Mouse (Mus musculus): ENCODE results near the gene Strip1. TPM values are rescaled to one million over a fixed set of nuclear protein-coding genes. Genes with fewer than 3 reads are reported as not detected.
"Not testable (repeated sequence)": the region's sequence is repeated elsewhere in the genome, so short reads cannot be mapped to it uniquely, and the experiment has no call there.

Strip1 gene
- total and polyA plus RNA-seq, 3 experiments = 17.1 to 17.6 (median 17.5) TPM

GRCm38 (mm10) chr3:107664641-107665040 is 33.1 kb upstream of the Strip1 start:
- H3K27me3 ChIP-seq (ENCODE audit: insufficient read depth, low read length) = no peaks in the 10 kb centered on the region
- H3K9me3 ChIP-seq (replicated peaks) = no peaks in the 10 kb centered on the region
- TF ChIP-seq GATA1 (IDR thresholded peaks at IDR 0.05; ENCODE audit: borderline replicate concordance, low read length) (no peak), POLR2AphosphoS5 (IDR thresholded peaks at IDR 0.05; ENCODE audit: insufficient replicate concordance, low read depth, low read length) (no peak), GATA2 (IDR thresholded peaks at IDR 0.05; ENCODE audit: borderline replicate concordance, low read depth, low read length) (no peak), TAL1 (conservative IDR thresholded peaks at IDR 0.05; ENCODE audit: low read depth, low read length) (no peak), CTCF (IDR thresholded peaks at IDR 0.05; ENCODE audit: low read depth, low read length) (no peak)
- DNase-seq (ENCODE audit: low spot score) = no peak
- no peaks in the 10 kb centered on the region for H3K4me1 ChIP-seq (ENCODE audit: insufficient read depth, low read depth, low read length)
- no peak for ATAC-seq (ENCODE audit: extremely low read depth, insufficient number of reproducible peaks, low FRiP score, poor library complexity, severe bottlenecking)
- no peak overlapping the region for H3K4me3 ChIP-seq (ENCODE audit: low read depth, low read length)
- peaks cover 93% of the 10 kb centered on the region for H3K36me3 ChIP-seq (replicated peaks)

- DNase-seq (ENCODE audit: low spot score) (no peak), ATAC-seq (ENCODE audit: extremely low read depth, insufficient number of reproducible peaks, low FRiP score, poor library complexity, severe bottlenecking) (no peak)
- Histone ChIP-seq H3K4me1 (ENCODE audit: insufficient read depth, low read depth, low read length) (no peaks in the 10 kb centered on the region), H3K36me3 (replicated peaks) (peaks cover 51% of the 10 kb centered on the region), H3K4me3 (ENCODE audit: low read depth, low read length) (no peak overlapping the region), H3K9me3 (replicated peaks) (no peaks in the 10 kb centered on the region), H3K27me3 (ENCODE audit: insufficient read depth, low read length) (no peaks in the 10 kb centered on the region)
- TF ChIP-seq POLR2AphosphoS5 (IDR thresholded peaks at IDR 0.05; ENCODE audit: insufficient replicate concordance, low read depth, low read length) (no peak), GATA2 (IDR thresholded peaks at IDR 0.05; ENCODE audit: borderline replicate concordance, low read depth, low read length) (no peak), GATA1 (IDR thresholded peaks at IDR 0.05; ENCODE audit: borderline replicate concordance, low read length) (no peak), TAL1 (conservative IDR thresholded peaks at IDR 0.05; ENCODE audit: low read depth, low read length) (no peak), CTCF (IDR thresholded peaks at IDR 0.05; ENCODE audit: low read depth, low read length) (no peak)
These were observed 27.5 kb upstream of the Strip1 start for GRCm38 (mm10) chr3:107659000-107659399.

DNA sequence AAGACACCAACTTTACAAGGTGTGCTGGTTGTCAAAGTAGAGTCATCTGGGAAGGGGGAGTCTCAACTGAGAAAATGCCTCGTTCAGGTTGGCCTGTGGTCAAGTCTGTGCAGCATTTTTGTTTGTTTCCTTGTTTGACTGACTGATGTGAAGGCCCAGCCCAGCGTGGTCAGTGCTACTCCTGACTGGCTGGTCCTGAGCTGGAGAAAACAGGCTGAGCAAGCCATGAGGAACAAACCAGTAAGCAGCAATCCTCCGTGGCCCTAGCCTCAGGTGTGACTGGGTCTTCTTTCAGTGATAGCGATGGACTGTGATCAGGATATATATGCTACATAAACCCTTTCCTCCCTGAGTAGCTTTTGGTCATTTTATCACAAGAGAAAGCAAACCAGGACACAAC is 25.4 kb upstream of the Strip1 start:
- no peak overlapping the region for H3K4me3 ChIP-seq (ENCODE audit: low read depth, low read length)
- no peak for ATAC-seq (ENCODE audit: extremely low read depth, insufficient number of reproducible peaks, low FRiP score, poor library complexity, severe bottlenecking)
- no peaks in the 10 kb centered on the region for H3K27me3 ChIP-seq (ENCODE audit: insufficient read depth, low read length)
- no peaks in the 10 kb centered on the region for H3K4me1 ChIP-seq (ENCODE audit: insufficient read depth, low read depth, low read length)
- DNase-seq (ENCODE audit: low spot score) = no peak
- peaks cover 32% of the 10 kb centered on the region for H3K36me3 ChIP-seq (replicated peaks)
- no peaks in the 10 kb centered on the region for H3K9me3 ChIP-seq (replicated peaks)
- TF ChIP-seq GATA1 (IDR thresholded peaks at IDR 0.05; ENCODE audit: borderline replicate concordance, low read length) (no peak), CTCF (IDR thresholded peaks at IDR 0.05; ENCODE audit: low read depth, low read length) (no peak), TAL1 (conservative IDR thresholded peaks at IDR 0.05; ENCODE audit: low read depth, low read length) (no peak), GATA2 (IDR thresholded peaks at IDR 0.05; ENCODE audit: borderline replicate concordance, low read depth, low read length) (no peak)

GRCm38 (mm10) chr3:107656151-107656550 is 24.7 kb upstream of the Strip1 start:
- DNase-seq (ENCODE audit: low spot score) (no peak), ATAC-seq (ENCODE audit: extremely low read depth, insufficient number of reproducible peaks, low FRiP score, poor library complexity, severe bottlenecking) (no peak)
- Histone ChIP-seq H3K36me3 (replicated peaks) (peaks cover 28% of the 10 kb centered on the region), H3K9me3 (replicated peaks) (no peaks in the 10 kb centered on the region), H3K4me1 (ENCODE audit: insufficient read depth, low read depth, low read length) (no peaks in the 10 kb centered on the region), H3K27me3 (ENCODE audit: insufficient read depth, low read length) (peaks cover 1% of the 10 kb centered on the region; the same call in 1 of the 2 replicates), H3K4me3 (ENCODE audit: low read depth, low read length) (no peak overlapping the region)
- TF ChIP-seq GATA2 (IDR thresholded peaks at IDR 0.05; ENCODE audit: borderline replicate concordance, low read depth, low read length) (no peak), TAL1 (conservative IDR thresholded peaks at IDR 0.05; ENCODE audit: low read depth, low read length) (no peak)

- TF ChIP-seq GATA1 (IDR thresholded peaks at IDR 0.05; ENCODE audit: borderline replicate concordance, low read length) (no peak), POLR2AphosphoS5 (IDR thresholded peaks at IDR 0.05; ENCODE audit: insufficient replicate concordance, low read depth, low read length) (no peak), CTCF (IDR thresholded peaks at IDR 0.05; ENCODE audit: low read depth, low read length) (no peak), GATA2 (IDR thresholded peaks at IDR 0.05; ENCODE audit: borderline replicate concordance, low read depth, low read length) (no peak), TAL1 (conservative IDR thresholded peaks at IDR 0.05; ENCODE audit: low read depth, low read length) (no peak)
- Histone ChIP-seq H3K9me3 (replicated peaks) (no peaks in the 10 kb centered on the region), H3K27me3 (ENCODE audit: insufficient read depth, low read length) (peaks cover 4% of the 10 kb centered on the region; the same call in 1 of the 2 replicates), H3K4me3 (ENCODE audit: low read depth, low read length) (no peak overlapping the region), H3K4me1 (ENCODE audit: insufficient read depth, low read depth, low read length) (no peaks in the 10 kb centered on the region), H3K36me3 (replicated peaks) (peaks cover 21% of the 10 kb centered on the region)
- DNase-seq (ENCODE audit: low spot score) = no peak
- no peak for ATAC-seq (ENCODE audit: extremely low read depth, insufficient number of reproducible peaks, low FRiP score, poor library complexity, severe bottlenecking)
These were observed 24.0 kb upstream of the Strip1 start for GRCm38 (mm10) chr3:107655491-107655890.

DNA sequence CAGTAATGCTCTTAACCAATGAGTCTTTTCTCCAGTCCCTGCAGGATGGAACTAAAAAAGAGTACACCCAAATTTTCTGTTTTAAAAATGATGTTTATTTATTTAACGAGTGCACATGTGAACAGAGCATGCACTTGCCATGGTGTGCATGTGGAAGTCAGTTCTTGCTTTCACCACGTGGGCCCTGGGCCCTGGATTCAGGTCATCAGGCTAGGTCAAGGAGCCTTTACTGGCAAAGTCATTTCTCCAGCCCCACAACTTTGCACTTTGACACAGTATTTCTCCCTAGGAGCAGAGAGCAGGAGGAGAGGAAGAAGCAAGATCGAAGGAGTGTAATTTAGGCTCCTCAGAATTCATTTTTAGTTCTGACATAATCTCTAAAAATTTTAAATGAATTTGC is 23.4 kb upstream of the Strip1 start:
- no peak overlapping the region for H3K4me3 ChIP-seq (ENCODE audit: low read depth, low read length)
- H3K4me1 ChIP-seq (ENCODE audit: insufficient read depth, low read depth, low read length) = no peaks in the 10 kb centered on the region
- no peaks in the 10 kb centered on the region for H3K9me3 ChIP-seq (replicated peaks)
- peaks cover 17% of the 10 kb centered on the region for H3K36me3 ChIP-seq (replicated peaks)
- no peak for ATAC-seq (ENCODE audit: extremely low read depth, insufficient number of reproducible peaks, low FRiP score, poor library complexity, severe bottlenecking)
- TF ChIP-seq CTCF (IDR thresholded peaks at IDR 0.05; ENCODE audit: low read depth, low read length) = no peak
- no peak for TF ChIP-seq POLR2AphosphoS5 (IDR thresholded peaks at IDR 0.05; ENCODE audit: insufficient replicate concordance, low read depth, low read length)
- TF ChIP-seq GATA2 (IDR thresholded peaks at IDR 0.05; ENCODE audit: borderline replicate concordance, low read depth, low read length) = no peak
- no peak for TF ChIP-seq TAL1 (conservative IDR thresholded peaks at IDR 0.05; ENCODE audit: low read depth, low read length)
- TF ChIP-seq GATA1 (IDR thresholded peaks at IDR 0.05; ENCODE audit: borderline replicate concordance, low read length) = no peak
- DNase-seq (ENCODE audit: low spot score) = no peak
- H3K27me3 ChIP-seq (ENCODE audit: insufficient read depth, low read length) = peaks cover 4% of the 10 kb centered on the region; the same call in 1 of the 2 replicates

DNA sequence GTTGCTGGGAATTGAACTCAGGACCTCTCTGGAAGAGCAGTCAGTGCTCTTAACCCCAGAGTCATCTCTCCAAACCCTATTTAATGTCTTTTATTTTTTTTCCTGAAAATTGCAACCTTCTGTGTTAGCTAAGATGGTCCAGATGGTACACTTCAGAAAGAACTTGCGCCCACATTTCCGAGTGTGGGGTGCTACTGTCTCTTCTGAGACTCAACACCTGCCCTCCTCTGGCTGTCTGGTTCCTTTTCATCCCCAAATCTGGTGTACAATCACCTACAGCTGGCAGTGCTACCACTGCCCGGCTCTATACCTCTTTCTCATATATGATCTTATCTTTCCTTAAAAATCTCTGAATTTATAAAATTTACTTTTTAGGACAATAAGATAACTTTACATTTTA is 21.5 kb upstream of the Strip1 start:
- no peak for ATAC-seq (ENCODE audit: extremely low read depth, insufficient number of reproducible peaks, low FRiP score, poor library complexity, severe bottlenecking)
- TF ChIP-seq GATA1 (IDR thresholded peaks at IDR 0.05; ENCODE audit: borderline replicate concordance, low read length) = no peak
- TF ChIP-seq POLR2AphosphoS5 (IDR thresholded peaks at IDR 0.05; ENCODE audit: insufficient replicate concordance, low read depth, low read length) = no peak
- TF ChIP-seq GATA2 (IDR thresholded peaks at IDR 0.05; ENCODE audit: borderline replicate concordance, low read depth, low read length) = no peak
- no peak for TF ChIP-seq CTCF (IDR thresholded peaks at IDR 0.05; ENCODE audit: low read depth, low read length)
- TF ChIP-seq TAL1 (conservative IDR thresholded peaks at IDR 0.05; ENCODE audit: low read depth, low read length) = no peak

DNA sequence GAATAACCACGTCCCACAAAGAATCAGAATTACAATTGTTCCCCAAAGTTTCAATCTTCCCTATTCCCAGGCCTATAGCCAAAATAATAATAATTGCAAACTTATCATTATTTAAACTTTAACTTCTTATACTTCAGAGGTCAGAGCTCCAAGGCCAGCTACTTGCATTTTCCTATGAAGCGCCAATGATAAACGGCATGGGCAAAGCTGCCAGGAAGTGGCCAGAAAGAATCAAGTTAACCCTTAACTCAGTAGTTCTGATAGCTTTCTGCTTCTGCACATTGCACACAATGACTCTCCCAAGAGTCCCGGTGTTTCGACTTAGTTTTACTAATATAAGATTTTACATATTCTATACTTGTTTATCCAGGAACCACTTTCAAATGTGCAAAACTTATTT is 18.8 kb upstream of the Strip1 start:
- not testable (repeated sequence) for H3K36me3 ChIP-seq (replicated peaks); DNase-seq (ENCODE audit: low spot score); ATAC-seq (ENCODE audit: extremely low read depth, insufficient number of reproducible peaks, low FRiP score, poor library complexity, severe bottlenecking); H3K9me3 ChIP-seq (replicated peaks); H3K4me3 ChIP-seq (ENCODE audit: low read depth, low read length); H3K4me1 ChIP-seq (ENCODE audit: insufficient read depth, low read depth, low read length)
- H3K27me3 ChIP-seq (ENCODE audit: insufficient read depth, low read length) = peaks cover 14% of the 10 kb centered on the region

More for the DNA sequence above, 21.5 kb upstream of the Strip1 start:
- no peaks in the 10 kb centered on the region for H3K4me1 ChIP-seq (ENCODE audit: insufficient read depth, low read depth, low read length)
- H3K4me3 ChIP-seq (ENCODE audit: low read depth, low read length) = no peak overlapping the region
- peaks cover 6% of the 10 kb centered on the region for H3K36me3 ChIP-seq (replicated peaks)
- no peak for DNase-seq (ENCODE audit: low spot score)
- H3K9me3 ChIP-seq (replicated peaks) = no peaks in the 10 kb centered on the region
- H3K27me3 ChIP-seq (ENCODE audit: insufficient read depth, low read length) = peaks cover 9% of the 10 kb centered on the region

Data from G1E (cell line).